Mouse (Mus musculus): ENCODE data around the gene Ppox. TPM values are rescaled to one million over a fixed set of nuclear protein-coding genes. Genes with fewer than 3 reads are reported as not detected.

The Ppox gene
- total and polyA plus RNA-seq, 2 experiments from 2014 or later, result 23.3 to 30.6 TPM

DNA sequence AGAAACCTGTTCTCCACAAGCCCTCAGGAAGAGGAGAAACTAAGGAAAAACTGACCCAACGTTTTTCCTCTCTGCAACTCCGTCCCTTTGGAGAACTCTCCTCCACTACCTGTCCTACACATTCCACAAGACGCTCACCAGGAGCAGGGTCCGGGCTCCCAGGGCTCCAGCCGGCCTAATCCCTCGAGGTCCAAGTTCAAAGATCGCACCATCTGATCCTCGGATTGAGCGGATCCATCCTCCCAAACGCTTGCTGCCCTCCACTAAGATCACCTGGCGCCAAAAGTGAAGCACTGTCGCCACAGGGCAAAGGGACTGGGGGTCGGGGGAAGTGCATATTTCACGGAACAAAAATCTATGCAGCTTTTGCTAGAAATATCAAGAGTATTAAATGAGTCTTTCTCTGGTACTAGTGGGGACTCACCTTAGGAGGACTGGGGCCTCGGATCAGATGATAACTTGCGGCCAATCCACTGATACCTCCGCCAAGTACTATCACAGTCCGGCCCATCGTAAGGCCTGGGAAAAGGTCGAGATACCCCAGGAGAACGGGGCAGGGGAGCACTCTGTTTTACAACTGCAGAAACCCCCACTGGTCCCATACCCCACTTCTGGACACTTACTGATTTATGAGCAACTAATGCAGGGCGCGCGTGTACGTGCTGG is 603 bp downstream of the Ppox start:
- Histone ChIP-seq H3K36me3 (ENCODE audit: insufficient read depth) (peaks cover 46% of the 10 kb centered on the region), H3K4me2 (ENCODE audit: low read depth) (peak overlapping the region; percentile 90), H3K27ac (ENCODE audit: low read depth, low read length) (no peak overlapping the region), H3K9me3 (ENCODE audit: low read length) (no peaks in the 10 kb centered on the region), H3K9ac (peak overlapping the region; percentile 56), H3K4me3 (ENCODE audit: low read depth, low read length) (peak overlapping the region; percentile 60), H3K4me1 (ENCODE audit: insufficient read depth) (peaks cover 10% of the 10 kb centered on the region), H3K27me3 (ENCODE audit: insufficient read depth, low read length) (no peaks in the 10 kb centered on the region)
- DNase-seq (no peak), ATAC-seq (no peak)
- no peak for TF ChIP-seq CTCF (IDR thresholded peaks at IDR 0.05; ENCODE audit: low read depth)
- 2% methylated on average over 25 of the region's 25 CpGs for WGBS

DNA sequence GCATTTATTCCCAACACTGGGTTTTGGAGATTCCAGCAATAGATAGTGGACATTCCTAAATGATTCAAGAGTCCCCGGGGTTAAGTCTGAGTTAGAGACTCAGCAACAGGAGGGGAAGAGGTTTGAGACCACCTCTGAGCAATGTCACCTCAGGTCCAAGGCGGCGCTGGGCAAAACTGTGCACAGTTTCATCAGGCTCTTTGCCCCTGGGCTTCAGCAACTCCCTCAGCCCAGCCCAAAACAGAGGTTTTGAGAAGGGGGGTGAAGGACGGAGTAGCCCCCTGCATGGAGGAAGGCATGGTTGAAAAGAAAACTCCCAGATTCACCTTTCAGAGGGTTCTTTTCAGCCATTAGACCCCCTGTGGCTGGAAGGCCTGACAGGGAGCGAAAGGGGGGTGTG is 1.3 kb downstream of the Ppox start:
- ATAC-seq (no peak), DNase-seq (no peak)
- Histone ChIP-seq H3K9me3 (ENCODE audit: low read length) (no peaks in the 10 kb centered on the region), H3K27ac (ENCODE audit: low read depth, low read length) (no peak overlapping the region), H3K4me3 (ENCODE audit: low read depth, low read length) (no peak overlapping the region), H3K9ac (peak overlapping the region; percentile 56; the same call in 1 of the 2 replicates), H3K27me3 (ENCODE audit: insufficient read depth, low read length) (no peaks in the 10 kb centered on the region), H3K4me2 (ENCODE audit: low read depth) (peak overlapping the region; percentile 90), H3K36me3 (ENCODE audit: insufficient read depth) (peaks cover 48% of the 10 kb centered on the region), H3K4me1 (ENCODE audit: insufficient read depth) (peaks cover 10% of the 10 kb centered on the region)
- WGBS, result 61% methylated on average over 5 of the region's 5 CpGs
- TF ChIP-seq CTCF (IDR thresholded peaks at IDR 0.05; ENCODE audit: low read depth), result no peak

DNA sequence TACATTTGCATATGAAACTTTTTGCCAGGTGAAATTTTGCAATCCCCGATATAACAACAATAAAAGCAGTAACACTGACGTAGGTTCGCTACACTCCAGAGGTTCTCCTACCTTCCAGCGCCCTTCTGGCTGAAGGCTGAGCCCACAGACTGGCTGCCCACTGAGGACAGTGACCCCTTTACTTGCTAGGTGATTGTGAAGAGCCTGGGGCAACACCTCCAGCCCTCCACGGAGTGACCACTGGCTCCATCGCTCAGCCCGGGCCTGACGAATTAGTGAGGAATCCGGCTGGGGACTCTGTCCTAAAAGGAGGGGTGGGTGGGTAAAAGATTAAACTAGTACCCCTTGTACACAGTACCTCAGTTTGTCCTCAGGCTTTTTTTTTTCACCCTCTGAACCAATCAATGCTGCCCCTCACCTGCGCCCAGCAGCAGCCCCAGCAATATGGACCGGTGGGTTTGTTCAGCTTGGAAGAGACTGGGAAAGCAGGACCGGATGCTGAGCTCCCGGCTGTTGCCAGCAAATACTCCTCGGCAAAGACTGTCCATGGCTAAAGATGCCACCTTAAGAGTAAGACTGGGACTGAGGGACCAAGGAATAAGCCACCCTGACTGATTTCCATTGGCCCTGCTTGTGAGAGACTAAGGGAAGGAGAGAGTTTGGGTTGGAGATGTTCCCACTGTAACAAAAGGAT is 1.8 kb downstream of the Ppox start:
- no peak for TF ChIP-seq CTCF (IDR thresholded peaks at IDR 0.05; ENCODE audit: low read depth)
- no peak overlapping the region for H3K27ac ChIP-seq (ENCODE audit: low read depth, low read length)
- H3K36me3 ChIP-seq (ENCODE audit: insufficient read depth), result peaks cover 54% of the 10 kb centered on the region
- H3K4me3 ChIP-seq (ENCODE audit: low read depth, low read length), result no peak overlapping the region
- H3K4me2 ChIP-seq (ENCODE audit: low read depth), result no peak overlapping the region
- H3K27me3 ChIP-seq (ENCODE audit: insufficient read depth, low read length), result no peaks in the 10 kb centered on the region
- WGBS, result 89% methylated on average over 14 of the region's 14 CpGs
- H3K4me1 ChIP-seq (ENCODE audit: insufficient read depth), result peaks cover 10% of the 10 kb centered on the region
- ATAC-seq (no peak), DNase-seq (no peak)
- no peak overlapping the region for H3K9ac ChIP-seq
- H3K9me3 ChIP-seq (ENCODE audit: low read length), result no peaks in the 10 kb centered on the region

DNA sequence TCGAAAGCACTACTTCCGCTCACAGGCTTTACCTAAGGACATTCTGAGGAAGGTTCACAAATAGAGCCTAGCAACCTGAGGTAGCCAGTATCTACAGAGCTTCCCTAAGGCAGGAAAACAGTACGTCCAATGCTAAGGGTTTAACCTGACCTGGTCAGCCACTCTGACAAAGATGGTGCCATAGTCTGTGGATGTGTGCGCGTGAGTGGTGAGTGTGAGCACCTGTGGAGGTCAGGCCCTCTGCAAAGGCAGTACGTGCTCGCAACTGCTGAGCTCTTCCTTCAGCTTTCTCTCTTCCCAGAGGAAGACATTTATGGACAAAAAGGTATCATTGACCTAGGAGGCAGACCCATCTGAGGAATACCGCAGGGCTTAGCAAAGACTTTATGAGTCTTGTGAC is 2.5 kb downstream of the Ppox start:
- 97% methylated on average over 8 of the region's 8 CpGs for WGBS

DNA sequence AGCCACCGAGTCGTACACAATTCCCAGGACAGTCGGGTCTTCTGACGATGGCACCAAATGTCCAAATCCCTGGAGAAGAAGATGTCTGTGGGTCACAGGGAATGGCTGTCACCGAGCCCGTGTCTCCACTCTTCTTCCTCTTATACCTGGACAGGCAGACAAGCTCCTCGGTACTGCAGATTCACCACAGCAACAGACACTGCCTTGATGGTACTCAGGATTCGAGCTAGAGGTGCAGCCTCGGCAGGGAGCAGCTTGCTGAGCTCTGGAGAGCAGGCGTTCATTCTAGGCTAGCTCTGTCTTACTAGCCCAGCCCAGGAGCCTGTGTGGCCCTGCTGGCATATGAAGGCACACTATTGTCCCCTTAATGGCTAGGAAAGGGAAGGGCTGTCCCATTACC is 3.2 kb downstream of the Ppox start:
- no peak overlapping the region for H3K4me3 ChIP-seq (ENCODE audit: low read depth, low read length)
- DNase-seq (no peak), ATAC-seq (no peak)
- H3K4me2 ChIP-seq (ENCODE audit: low read depth), result no peak overlapping the region
- H3K9me3 ChIP-seq (ENCODE audit: low read length), result no peaks in the 10 kb centered on the region
- H3K9ac ChIP-seq, result no peak overlapping the region
- 85% methylated on average over 10 of the region's 10 CpGs for WGBS
- no peak for TF ChIP-seq CTCF (IDR thresholded peaks at IDR 0.05; ENCODE audit: low read depth)
- peaks cover 54% of the 10 kb centered on the region for H3K36me3 ChIP-seq (ENCODE audit: insufficient read depth)
- peaks cover 10% of the 10 kb centered on the region for H3K4me1 ChIP-seq (ENCODE audit: insufficient read depth)
- H3K27me3 ChIP-seq (ENCODE audit: insufficient read depth, low read length), result no peaks in the 10 kb centered on the region
- no peak overlapping the region for H3K27ac ChIP-seq (ENCODE audit: low read depth, low read length)

More for the DNA sequence above, 2.5 kb downstream of the Ppox start:
- Histone ChIP-seq H3K9ac (no peak overlapping the region), H3K9me3 (ENCODE audit: low read length) (no peaks in the 10 kb centered on the region), H3K4me2 (ENCODE audit: low read depth) (no peak overlapping the region), H3K4me1 (ENCODE audit: insufficient read depth) (peaks cover 10% of the 10 kb centered on the region), H3K27ac (ENCODE audit: low read depth, low read length) (no peak overlapping the region), H3K27me3 (ENCODE audit: insufficient read depth, low read length) (no peaks in the 10 kb centered on the region), H3K36me3 (ENCODE audit: insufficient read depth) (peaks cover 55% of the 10 kb centered on the region), H3K4me3 (ENCODE audit: low read depth, low read length) (no peak overlapping the region)
- TF ChIP-seq CTCF (IDR thresholded peaks at IDR 0.05; ENCODE audit: low read depth), result no peak
- ATAC-seq (no peak), DNase-seq (no peak)

DNA sequence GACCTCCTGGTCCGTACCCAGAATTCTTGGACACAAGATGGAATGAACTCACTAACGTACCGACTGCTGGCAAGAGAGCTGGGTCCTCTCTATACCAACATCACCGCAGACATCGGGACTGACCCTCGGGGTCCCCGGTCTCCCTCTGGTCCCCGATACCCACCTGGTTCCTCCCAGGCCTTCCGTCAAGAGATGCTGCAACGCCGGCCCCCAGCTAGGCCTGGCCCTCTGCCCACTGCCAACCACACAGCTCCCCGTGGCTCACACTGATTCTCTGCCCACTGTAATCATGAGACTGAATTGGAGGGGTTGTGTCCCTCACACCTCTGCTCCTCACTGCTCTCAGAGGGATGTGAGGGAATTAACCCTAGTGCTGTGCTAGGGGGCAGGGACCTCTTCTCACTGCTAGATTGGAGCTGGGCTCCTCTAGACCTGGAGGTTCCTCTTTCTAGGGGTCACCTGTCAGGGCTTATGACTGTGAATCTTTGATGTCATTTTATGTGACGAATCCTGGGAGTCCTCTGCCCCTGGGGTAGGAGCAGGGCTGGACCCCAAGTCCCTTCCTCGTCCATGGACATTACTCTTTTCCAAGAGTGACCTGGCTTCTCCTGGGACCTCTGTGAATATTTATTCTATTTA is 4.8 kb downstream of the Ppox start:
- H3K4me2 ChIP-seq (ENCODE audit: low read depth), result no peak overlapping the region
- no peak overlapping the region for H3K9ac ChIP-seq
- H3K4me1 ChIP-seq (ENCODE audit: insufficient read depth), result peaks cover 10% of the 10 kb centered on the region
- no peak for TF ChIP-seq CTCF (IDR thresholded peaks at IDR 0.05; ENCODE audit: low read depth)
- H3K27ac ChIP-seq (ENCODE audit: low read depth, low read length), result no peak overlapping the region
- no peak for ATAC-seq
- no peaks in the 10 kb centered on the region for H3K9me3 ChIP-seq (ENCODE audit: low read length)
- H3K36me3 ChIP-seq (ENCODE audit: insufficient read depth), result peaks cover 45% of the 10 kb centered on the region
- 88% methylated on average over 14 of the region's 14 CpGs for WGBS
- H3K27me3 ChIP-seq (ENCODE audit: insufficient read depth, low read length), result no peaks in the 10 kb centered on the region
- no peak for DNase-seq
- no peak overlapping the region for H3K4me3 ChIP-seq (ENCODE audit: low read depth, low read length)

Data from forebrain, postnatal 0 days (tissue).